ENCODE assay signal across 10 mouse cellular contexts in genomic region chr14:72816847-72817246, GRCm38 (mm10).
DNase-seq lines count a peak whose midpoint lies in the region; ATAC-seq and TF ChIP-seq lines count a peak whose summit lies in the region.
"Had no signal": no experiment of that assay in that cellular context is flagged by ENCODE, and none has a peak within 500 bp of the region (broad histone marks: within the 10 kb centered on the region; RNA-seq: fewer than 3 reads in every experiment).

No protein-coding gene starts in this region.

- 30% methylated on average over 10 of the region's 10 CpGs for WGBS in kidney, postnatal 0 days
- WGBS in kidney, embryonic 16.5 days, result 30% methylated on average over 10 of the region's 10 CpGs
- WGBS in hindbrain, embryonic 11.5 days, result 17% methylated on average over 10 of the region's 10 CpGs
- WGBS in midbrain, embryonic 13.5 days, result 4% methylated on average over 10 of the region's 10 CpGs
- WGBS in intestine, postnatal 0 days, result 50% methylated on average over 10 of the region's 10 CpGs

- H3K27ac ChIP-seq in kidney, postnatal 0 days, result no peak overlapping the region
- H3K27ac ChIP-seq in kidney, embryonic 16.5 days (ENCODE audit: low read length), result no peak overlapping the region
- 0 out of 2 replicates have a peak overlapping the region, but pooled peaks have one; percentile 17 for H3K27ac ChIP-seq in hindbrain, embryonic 11.5 days (ENCODE audit: low read depth, low read length)
- H3K27ac ChIP-seq in midbrain, embryonic 13.5 days, result peak overlapping the region; percentile 65
- H3K27ac ChIP-seq in intestine, postnatal 0 days (ENCODE audit: low read depth, low read length), result no peak overlapping the region
- H3K27ac ChIP-seq: embryonic facial prominence, embryonic 15.5 days; limb, embryonic 12.5 days had no signal

- no peaks in the 10 kb centered on the region for H3K4me1 ChIP-seq in kidney, postnatal 0 days (replicated peaks; ENCODE audit: insufficient read depth, low read length)
- no peaks in the 10 kb centered on the region for H3K4me1 ChIP-seq in kidney, embryonic 16.5 days (ENCODE audit: insufficient read depth, low read length)
- no peaks in the 10 kb centered on the region for H3K4me1 ChIP-seq in hindbrain, embryonic 11.5 days (replicated peaks; ENCODE audit: control insufficient read depth, insufficient read depth, low read length)
- peaks cover 19% of the 10 kb centered on the region for H3K4me1 ChIP-seq in midbrain, embryonic 13.5 days (replicated peaks)
- no peaks in the 10 kb centered on the region for H3K4me1 ChIP-seq in intestine, postnatal 0 days (replicated peaks; ENCODE audit: control insufficient read depth, insufficient read depth, low read length)
- H3K4me1 ChIP-seq: embryonic facial prominence, embryonic 15.5 days had no signal

- no peaks in the 10 kb centered on the region for H3K27me3 ChIP-seq in kidney, postnatal 0 days (ENCODE audit: insufficient read depth, low read length)
- H3K27me3 ChIP-seq in kidney, embryonic 16.5 days (ENCODE audit: insufficient read depth, low read length), result no peaks in the 10 kb centered on the region
- H3K27me3 ChIP-seq in hindbrain, embryonic 11.5 days (ENCODE audit: control insufficient read depth, insufficient read depth, low read length), result no peaks in the 10 kb centered on the region
- 0 out of 2 replicates have a peak, but pooled peaks cover 2% of the 10 kb centered on the region for H3K27me3 ChIP-seq in midbrain, embryonic 13.5 days
- no peaks in the 10 kb centered on the region for H3K27me3 ChIP-seq in intestine, postnatal 0 days (replicated peaks; ENCODE audit: control insufficient read depth, insufficient read depth, low read length)
- H3K27me3 ChIP-seq: embryonic facial prominence, embryonic 15.5 days; limb, embryonic 12.5 days had no signal

- H3K4me3 ChIP-seq in kidney, postnatal 0 days (replicated peaks; ENCODE audit: low read depth, low read length), result no peak overlapping the region
- no peak overlapping the region for H3K4me3 ChIP-seq in kidney, embryonic 16.5 days (ENCODE audit: low read length)
- H3K4me3 ChIP-seq in hindbrain, embryonic 11.5 days (ENCODE audit: low read depth, low read length), result no peak overlapping the region
- H3K4me3 ChIP-seq in midbrain, embryonic 13.5 days (replicated peaks), result no peak overlapping the region; the same call in 1 of the 2 replicates
- H3K4me3 ChIP-seq in intestine, postnatal 0 days (ENCODE audit: low read depth, low read length), result no peak overlapping the region
- H3K4me3 ChIP-seq: embryonic facial prominence, embryonic 15.5 days; limb, embryonic 12.5 days had no signal

- no peak for ATAC-seq in kidney, postnatal 0 days (replicated peaks; ENCODE audit: low FRiP score, low read depth)
- ATAC-seq in kidney, embryonic 16.5 days (ENCODE audit: low FRiP score, low TSS enrichment), result no peak
- peak; percentile 89 for ATAC-seq in hindbrain, embryonic 11.5 days (ENCODE audit: low FRiP score)
- ATAC-seq in midbrain, embryonic 13.5 days, result peak; percentile 94
- no peak for ATAC-seq in intestine, postnatal 0 days

- H3K4me2 ChIP-seq in kidney, postnatal 0 days (ENCODE audit: low read length), result no peak overlapping the region
- H3K4me2 ChIP-seq in kidney, embryonic 16.5 days (replicated peaks; ENCODE audit: low read depth, low read length), result no peak overlapping the region; the same call in 1 of the 2 replicates
- H3K4me2 ChIP-seq in hindbrain, embryonic 11.5 days (replicated peaks; ENCODE audit: low read depth, low read length), result no peak overlapping the region
- H3K4me2 ChIP-seq in midbrain, embryonic 13.5 days (replicated peaks), result peak overlapping the region; percentile 43
- H3K4me2 ChIP-seq in intestine, postnatal 0 days (replicated peaks; ENCODE audit: low read depth), result no peak overlapping the region
- H3K4me2 ChIP-seq: embryonic facial prominence, embryonic 15.5 days; limb, embryonic 12.5 days had no signal

- H3K36me3 ChIP-seq in kidney, postnatal 0 days (ENCODE audit: insufficient read depth, low read length), result no peaks in the 10 kb centered on the region
- no peaks in the 10 kb centered on the region for H3K36me3 ChIP-seq in kidney, embryonic 16.5 days (ENCODE audit: insufficient read depth, low read length)
- no peaks in the 10 kb centered on the region for H3K36me3 ChIP-seq in hindbrain, embryonic 11.5 days (ENCODE audit: control insufficient read depth, insufficient read depth, low read length)
- H3K36me3 ChIP-seq in midbrain, embryonic 13.5 days, result no peaks in the 10 kb centered on the region
- H3K36me3 ChIP-seq in intestine, postnatal 0 days (ENCODE audit: control insufficient read depth, insufficient read depth), result no peaks in the 10 kb centered on the region
- H3K36me3 ChIP-seq: embryonic facial prominence, embryonic 15.5 days; limb, embryonic 12.5 days had no signal

- peak; percentile 11 for DNase-seq in kidney, postnatal 0 days (ENCODE audit: low spot score)
- peak; percentile 73 for DNase-seq in embryo, embryonic 10.5 days (ENCODE audit: low spot score)
- peak; percentile 70 for DNase-seq in hindbrain, embryonic 11.5 days (ENCODE audit: low spot score)
- no peak for DNase-seq in liver
- no peak for DNase-seq in adrenal gland, postnatal 10 days

- no peaks in the 10 kb centered on the region for H3K9me3 ChIP-seq in kidney, postnatal 0 days (replicated peaks; ENCODE audit: low read length)
- H3K9me3 ChIP-seq in kidney, embryonic 16.5 days (ENCODE audit: low read length), result no peaks in the 10 kb centered on the region
- H3K9me3 ChIP-seq in hindbrain, embryonic 11.5 days (ENCODE audit: control insufficient read depth, low read length), result no peaks in the 10 kb centered on the region
- H3K9me3 ChIP-seq in midbrain, embryonic 13.5 days, result no peaks in the 10 kb centered on the region
- H3K9me3 ChIP-seq in intestine, postnatal 0 days (ENCODE audit: control insufficient read depth), result no peaks in the 10 kb centered on the region
- H3K9me3 ChIP-seq: embryonic facial prominence, embryonic 15.5 days had no signal

- no peak for TF ChIP-seq CTCF in kidney, postnatal 0 days (IDR thresholded peaks at IDR 0.05; ENCODE audit: low read depth)
- TF ChIP-seq CTCF in intestine, postnatal 0 days (IDR thresholded peaks at IDR 0.05; ENCODE audit: low read depth), result no peak

- H3K9ac ChIP-seq in kidney, postnatal 0 days (ENCODE audit: low read depth, low read length), result no peak overlapping the region
- H3K9ac ChIP-seq in kidney, embryonic 16.5 days (replicated peaks; ENCODE audit: low read length), result no peak overlapping the region
- H3K9ac ChIP-seq in hindbrain, embryonic 11.5 days (ENCODE audit: low read depth, low read length), result no peak overlapping the region
- no peak overlapping the region for H3K9ac ChIP-seq in midbrain, embryonic 13.5 days (replicated peaks)
- H3K9ac ChIP-seq in intestine, postnatal 0 days (ENCODE audit: low read depth, low read length), result no peak overlapping the region
- H3K9ac ChIP-seq: embryonic facial prominence, embryonic 15.5 days; limb, embryonic 12.5 days had no signal

Comparison
In these comparisons a context has a peak if more than half of its experiments do, and no peak if none do; other contexts are left out.
1. ATAC-seq: peak in hindbrain, embryonic 11.5 days (single experiment) and midbrain, embryonic 13.5 days (single experiment); none in kidney, postnatal 0 days (single experiment), kidney, embryonic 16.5 days (single experiment) and intestine, postnatal 0 days (single experiment).
2. DNase-seq: peak in kidney, postnatal 0 days (single experiment), embryo, embryonic 10.5 days (single experiment) and hindbrain, embryonic 11.5 days (single experiment); none in liver (single experiment) and adrenal gland, postnatal 10 days (single experiment).
3. H3K27ac ChIP-seq: peak in hindbrain, embryonic 11.5 days (single experiment) and midbrain, embryonic 13.5 days (single experiment); none in kidney, postnatal 0 days (single experiment), kidney, embryonic 16.5 days (single experiment) and intestine, postnatal 0 days (single experiment).